Mouse (Mus musculus): Measurements from ENCODE around the gene B230118H07Rik. TPM values are rescaled to one million over a fixed set of nuclear protein-coding genes. Genes with fewer than 3 reads are reported as not detected.

B230118H07Rik gene
- 31.3 and 34.6 TPM in 2 replicates for polyA plus RNA-seq (2015; fragmentation: Nextera tagmentation; extraction: Ambion mirVana)

- no peak within 1 kb of the TSS for H3K9ac ChIP-seq (replicated peaks; ENCODE audit: low read depth)
- no peak within 1 kb of the TSS for H3K27ac ChIP-seq (ENCODE audit: low read length)
- TF ChIP-seq CTCF (IDR thresholded peaks at IDR 0.05) = no peak
- TF ChIP-seq EP300 (IDR thresholded peaks at IDR 0.05) = no peak
- no peaks in the 10 kb centered on the region for H3K36me3 ChIP-seq (ENCODE audit: insufficient read depth, low read length)
- no peak within 1 kb of the TSS for H3K4me3 ChIP-seq (ENCODE audit: low read depth, low read length)
- H3K9me3 ChIP-seq (ENCODE audit: low read length) = no peaks in the 10 kb centered on the region
- DNase-seq (ENCODE audit: low spot score) (no peak), ATAC-seq (no peak)
- H3K4me2 ChIP-seq (replicated peaks; ENCODE audit: low read depth, low read length) = no peak within 1 kb of the TSS
- 36% methylated on average over 8 of the region's 8 CpGs for WGBS
- H3K4me1 ChIP-seq (ENCODE audit: insufficient read depth, low read depth, low read length) = no peaks in the 10 kb centered on the region
- H3K27me3 ChIP-seq (replicated peaks; ENCODE audit: insufficient read depth, low read length) = no peaks in the 10 kb centered on the region
Observed at GRCm38 (mm10) chr2:101649114-101649671, at the start of gene B230118H07Rik, which contains the start of gene Rag1. B230118H07Rik (minus strand) TSS chr2:101649532. Rag1 (minus strand) TSS chr2:101649501.

- TF ChIP-seq CTCF (IDR thresholded peaks at IDR 0.05) (no peak), EP300 (IDR thresholded peaks at IDR 0.05) (no peak)
- Histone ChIP-seq H3K4me3 (ENCODE audit: low read depth, low read length) (no peak overlapping the region), H3K9me3 (ENCODE audit: low read length) (no peaks in the 10 kb centered on the region), H3K27ac (ENCODE audit: low read length) (no peak overlapping the region), H3K4me2 (replicated peaks; ENCODE audit: low read depth, low read length) (no peak overlapping the region), H3K4me1 (ENCODE audit: insufficient read depth, low read depth, low read length) (no peaks in the 10 kb centered on the region), H3K36me3 (ENCODE audit: insufficient read depth, low read length) (peaks cover 19% of the 10 kb centered on the region; the same call in 1 of the 2 replicates), H3K27me3 (replicated peaks; ENCODE audit: insufficient read depth, low read length) (no peaks in the 10 kb centered on the region), H3K9ac (replicated peaks; ENCODE audit: low read depth) (no peak overlapping the region)
- no peak for ATAC-seq
- no peak for DNase-seq (ENCODE audit: low spot score)
- 88% methylated on average over 7 of the region's 7 CpGs for WGBS
Observed at GRCm38 (mm10) chr2:101695584-101695983, 46.3 kb upstream of the B230118H07Rik start.

- no peak overlapping the region for H3K4me2 ChIP-seq (replicated peaks; ENCODE audit: low read depth, low read length)
- ATAC-seq = no peak
- peaks cover 25% of the 10 kb centered on the region; the same call in 1 of the 2 replicates for H3K36me3 ChIP-seq (ENCODE audit: insufficient read depth, low read length)
- no peaks in the 10 kb centered on the region for H3K27me3 ChIP-seq (replicated peaks; ENCODE audit: insufficient read depth, low read length)
- no peak overlapping the region for H3K27ac ChIP-seq (ENCODE audit: low read length)
- peak; percentile 51 for DNase-seq (ENCODE audit: low spot score)
- TF ChIP-seq CTCF (IDR thresholded peaks at IDR 0.05) (peak; percentile 68), EP300 (IDR thresholded peaks at IDR 0.05) (no peak)
- no peak overlapping the region for H3K9ac ChIP-seq (replicated peaks; ENCODE audit: low read depth)
- H3K4me1 ChIP-seq (ENCODE audit: insufficient read depth, low read depth, low read length) = no peaks in the 10 kb centered on the region
- 52% methylated on average over 5 of the region's 5 CpGs for WGBS
- H3K4me3 ChIP-seq (ENCODE audit: low read depth, low read length) = no peak overlapping the region
- H3K9me3 ChIP-seq (ENCODE audit: low read length) = no peaks in the 10 kb centered on the region
Observed at GRCm38 (mm10) chr2:101693577-101694215, 44.4 kb upstream of the B230118H07Rik start.

- Histone ChIP-seq H3K4me2 (replicated peaks; ENCODE audit: low read depth, low read length) (no peak overlapping the region), H3K9ac (replicated peaks; ENCODE audit: low read depth) (no peak overlapping the region), H3K36me3 (ENCODE audit: insufficient read depth, low read length) (peaks cover 19% of the 10 kb centered on the region; the same call in 1 of the 2 replicates), H3K27me3 (replicated peaks; ENCODE audit: insufficient read depth, low read length) (no peaks in the 10 kb centered on the region), H3K4me3 (ENCODE audit: low read depth, low read length) (no peak overlapping the region), H3K4me1 (ENCODE audit: insufficient read depth, low read depth, low read length) (no peaks in the 10 kb centered on the region), H3K27ac (ENCODE audit: low read length) (no peak overlapping the region), H3K9me3 (ENCODE audit: low read length) (no peaks in the 10 kb centered on the region)
- 56% methylated on average over 4 of the region's 4 CpGs for WGBS
- no peak for TF ChIP-seq CTCF (IDR thresholded peaks at IDR 0.05)
- no peak for TF ChIP-seq EP300 (IDR thresholded peaks at IDR 0.05)
- no peak for ATAC-seq
- no peak for DNase-seq (ENCODE audit: low spot score)
Observed at GRCm38 (mm10) chr2:101693043-101693442, 43.7 kb upstream of the B230118H07Rik start.

- H3K36me3 ChIP-seq (ENCODE audit: insufficient read depth, low read length) = peaks cover 17% of the 10 kb centered on the region; the same call in 1 of the 2 replicates
- DNase-seq (ENCODE audit: low spot score) = peak; percentile 76
- no peak overlapping the region for H3K4me3 ChIP-seq (ENCODE audit: low read depth, low read length)
- TF ChIP-seq EP300 (IDR thresholded peaks at IDR 0.05) (no peak), CTCF (IDR thresholded peaks at IDR 0.05) (no peak)
- H3K27ac ChIP-seq (ENCODE audit: low read length) = no peak overlapping the region
- ATAC-seq = peak; percentile 74
- H3K9ac ChIP-seq (replicated peaks; ENCODE audit: low read depth) = no peak overlapping the region
- 78% methylated on average over 9 of the region's 9 CpGs for whole genome bisulfite sequencing
- H3K4me2 ChIP-seq (replicated peaks; ENCODE audit: low read depth, low read length) = no peak overlapping the region
- no peaks in the 10 kb centered on the region for H3K9me3 ChIP-seq (ENCODE audit: low read length)
- H3K4me1 ChIP-seq (ENCODE audit: insufficient read depth, low read depth, low read length) = no peaks in the 10 kb centered on the region
- H3K27me3 ChIP-seq (replicated peaks; ENCODE audit: insufficient read depth, low read length) = no peaks in the 10 kb centered on the region
Observed at GRCm38 (mm10) chr2:101690252-101690827, 41.0 kb upstream of the B230118H07Rik start.

GRCm38 (mm10) chr2:101688011-101688410 is 38.7 kb upstream of the B230118H07Rik start:
- Histone ChIP-seq H3K36me3 (ENCODE audit: insufficient read depth, low read length) (peaks cover 27% of the 10 kb centered on the region), H3K9me3 (ENCODE audit: low read length) (no peaks in the 10 kb centered on the region), H3K4me1 (ENCODE audit: insufficient read depth, low read depth, low read length) (no peaks in the 10 kb centered on the region), H3K9ac (replicated peaks; ENCODE audit: low read depth) (no peak overlapping the region), H3K27ac (ENCODE audit: low read length) (no peak overlapping the region), H3K4me3 (ENCODE audit: low read depth, low read length) (no peak overlapping the region), H3K4me2 (replicated peaks; ENCODE audit: low read depth, low read length) (no peak overlapping the region), H3K27me3 (replicated peaks; ENCODE audit: insufficient read depth, low read length) (no peaks in the 10 kb centered on the region)
- DNase-seq (ENCODE audit: low spot score) (no peak), ATAC-seq (no peak)
- WGBS = 88% methylated on average over 5 of the region's 5 CpGs
- no peak for TF ChIP-seq EP300 (IDR thresholded peaks at IDR 0.05)
- no peak for TF ChIP-seq CTCF (IDR thresholded peaks at IDR 0.05)

All from lung, postnatal 0 days (tissue).